Mouse (Mus musculus): ENCODE results near the gene Prss40. TPM values are rescaled to one million over a fixed set of nuclear protein-coding genes. Genes with fewer than 3 reads are reported as not detected.

Prss40 gene
- not detected for polyA plus RNA-seq (2021)

DNA sequence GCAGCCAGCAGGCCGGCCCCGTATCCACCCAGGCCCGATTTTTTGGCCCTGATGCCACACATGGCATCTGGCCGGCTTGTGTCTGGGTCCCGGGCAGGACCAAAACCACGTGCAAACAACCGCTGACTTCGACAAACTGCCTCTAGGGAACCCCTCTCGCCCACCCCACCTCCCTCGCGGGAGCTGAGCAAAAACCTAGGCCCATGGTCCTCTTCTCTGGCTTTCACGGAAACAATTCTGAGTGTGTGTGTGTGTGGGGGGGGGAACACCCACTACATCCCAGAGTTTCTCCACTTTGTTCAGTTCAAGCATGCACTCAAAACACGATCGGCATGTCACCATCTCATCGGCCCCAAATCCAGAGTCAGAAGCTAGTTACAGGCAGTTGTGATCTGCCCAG, at the start of gene Prss40:
Prss40 (minus strand) TSS at position 101 of the 400 bp plus-strand sequence.
- POLR2A ChIA-PET = no interaction called here
- no peak for TF ChIP-seq CTCF (IDR thresholded peaks at IDR 0.05)
- H3K27me3 ChIP-seq = peaks cover 10% of the 10 kb centered on the region
- CTCF ChIA-PET = no interaction called here
- no peak for DNase-seq (ENCODE audit: low read depth, low spot score)
- in situ Hi-C loops (cut with MboI; ENCODE audit: low pct_unique_long_range_greater_than_20kb) = no loop called here
- ATAC-seq = no peak

GRCm38 (mm10) chr1:34602363-34602762, 41.6 kb upstream of the Prss40 start:
- no peak for DNase-seq (ENCODE audit: low read depth, low spot score)
- in situ Hi-C loops (cut with MboI; ENCODE audit: low pct_unique_long_range_greater_than_20kb) = no loop called here
- ChIA-PET CTCF (no interaction called here), POLR2A (no interaction called here)
- peak; percentile 35 for ATAC-seq
- peaks cover 4% of the 10 kb centered on the region for H3K27me3 ChIP-seq
- TF ChIP-seq CTCF (IDR thresholded peaks at IDR 0.05) = peak; percentile 77

DNA sequence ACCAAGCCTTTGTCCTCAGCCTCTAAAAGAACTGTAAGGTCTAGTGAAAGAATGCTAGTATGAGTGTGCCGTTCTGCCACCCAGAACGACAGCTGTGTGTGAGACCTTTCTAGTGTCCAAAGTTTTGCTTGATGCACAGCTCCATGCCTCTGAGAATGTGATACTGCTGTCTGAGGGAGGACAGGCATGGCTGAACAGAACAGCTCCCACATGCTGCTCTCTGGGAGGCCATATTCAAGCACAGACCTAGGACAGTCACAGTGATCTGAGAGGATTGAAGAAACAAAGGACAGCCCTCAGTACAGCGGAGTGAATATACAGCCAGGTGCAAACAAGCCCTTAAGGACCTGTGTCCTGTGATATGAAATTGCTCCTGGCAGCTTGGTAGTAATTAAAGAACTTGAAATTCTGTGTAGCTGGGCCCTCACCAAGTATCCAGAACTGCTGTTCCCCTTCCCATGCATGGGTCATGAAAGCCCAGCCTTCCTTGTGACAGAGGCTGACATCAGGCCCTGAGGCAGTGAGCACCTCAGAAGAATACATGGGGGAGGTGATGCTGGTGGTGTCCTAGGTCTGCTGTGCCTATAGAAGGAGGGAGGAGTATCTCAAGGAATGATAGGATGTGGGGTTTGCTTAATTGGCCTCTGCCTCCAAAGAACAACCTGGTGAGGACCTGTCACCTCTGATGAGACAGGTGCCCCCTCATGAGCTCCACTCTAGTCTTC, 40.7 kb upstream of the Prss40 start:
- DNase-seq (ENCODE audit: low read depth, low spot score) = no peak
- no peaks in the 10 kb centered on the region for H3K27me3 ChIP-seq
- no peak for TF ChIP-seq CTCF (IDR thresholded peaks at IDR 0.05)
- ChIA-PET POLR2A (no interaction called here), CTCF (no interaction called here)
- no peak for ATAC-seq
- in situ Hi-C loops (cut with MboI; ENCODE audit: low pct_unique_long_range_greater_than_20kb) = no loop called here

DNA sequence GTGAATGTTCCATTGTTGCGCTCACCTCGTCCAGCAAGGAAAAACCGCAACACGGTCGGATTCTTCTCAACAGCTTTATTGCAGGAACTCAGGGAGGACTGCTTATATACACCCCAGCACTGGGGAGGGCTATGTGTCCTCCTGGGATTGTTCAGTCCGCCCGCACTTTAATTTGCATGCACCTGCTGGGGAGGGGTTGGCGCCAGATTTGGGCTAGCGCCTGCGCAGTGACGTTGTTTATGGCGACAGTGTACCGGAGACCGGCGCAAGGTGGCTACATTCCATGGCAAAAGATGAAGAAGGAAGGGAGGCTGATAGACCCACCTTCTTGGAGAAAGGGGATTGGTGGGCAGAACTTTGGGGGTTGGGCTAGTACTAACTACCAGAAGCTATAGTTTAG, 39.3 kb upstream of the Prss40 start:
- no peak for ATAC-seq
- POLR2A ChIA-PET = no interaction called here
- DNase-seq (ENCODE audit: low read depth, low spot score) = no peak
- in situ Hi-C loops (cut with MboI; ENCODE audit: low pct_unique_long_range_greater_than_20kb) = no loop called here
- CTCF ChIA-PET = no interaction called here
- no peak for TF ChIP-seq CTCF (IDR thresholded peaks at IDR 0.05)
- no peaks in the 10 kb centered on the region for H3K27me3 ChIP-seq

DNA sequence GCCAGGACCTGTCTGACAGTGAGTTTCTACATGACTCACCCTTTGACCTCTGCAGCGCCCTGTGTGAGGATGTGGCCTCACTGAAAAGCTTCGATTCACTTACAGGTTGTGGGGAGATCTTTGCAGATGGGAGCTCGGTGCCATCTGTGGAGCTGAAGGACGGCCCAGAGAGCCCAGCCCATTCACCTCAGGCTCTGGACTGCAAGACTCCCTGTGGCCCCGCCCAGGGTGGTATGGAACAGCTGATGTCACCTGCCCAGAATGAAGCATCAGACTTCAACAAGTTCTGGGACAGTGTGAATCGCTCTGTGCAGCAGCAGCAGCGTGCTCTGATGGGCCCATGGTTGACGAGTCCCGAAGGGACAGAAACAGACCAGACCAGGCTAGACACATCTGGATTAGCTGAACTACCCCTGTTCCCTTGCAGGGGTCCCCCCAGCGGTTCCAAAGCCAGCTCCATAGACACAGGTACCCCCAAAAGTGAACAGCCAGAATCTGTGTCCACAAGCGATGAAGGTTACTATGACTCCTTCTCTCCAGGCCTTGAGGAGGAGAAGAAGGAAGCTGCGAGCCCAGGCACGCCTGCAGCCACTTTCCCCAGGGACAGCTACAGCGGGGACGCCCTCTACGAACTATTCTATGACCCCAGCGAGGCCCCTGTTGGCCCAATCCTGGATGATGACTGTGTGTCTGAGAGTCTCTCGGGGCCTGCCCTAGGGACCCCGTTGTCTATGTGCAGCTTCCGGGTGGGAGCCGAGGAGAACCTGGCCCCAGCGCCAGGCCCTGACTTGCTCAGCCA, 26.8 kb upstream of the Prss40 start:
- TF ChIP-seq CTCF (IDR thresholded peaks at IDR 0.05) = no peak
- peaks cover 15% of the 10 kb centered on the region for H3K27me3 ChIP-seq
- ChIA-PET CTCF (no interaction called here), POLR2A (no interaction called here)
- in situ Hi-C loops (cut with MboI; ENCODE audit: low pct_unique_long_range_greater_than_20kb) = no loop called here
- DNase-seq (ENCODE audit: low read depth, low spot score) (no peak), ATAC-seq (no peak)

- in situ Hi-C loops (cut with MboI; ENCODE audit: low pct_unique_long_range_greater_than_20kb) = no loop called here
- CTCF ChIA-PET = no interaction called here
- H3K27me3 ChIP-seq = peaks cover 24% of the 10 kb centered on the region
- TF ChIP-seq CTCF (IDR thresholded peaks at IDR 0.05) = no peak
- ATAC-seq = no peak
- POLR2A ChIA-PET = interaction anchor here (0.5 kb wide), 1 partner anchor 1292 kb away, joined by 4 read pairs; no protein-coding TSS in a partner anchor
- no peak for DNase-seq (ENCODE audit: low read depth, low spot score)
Measured at GRCm38 (mm10) chr1:34584736-34585135, 24.0 kb upstream of the Prss40 start.

DNA sequence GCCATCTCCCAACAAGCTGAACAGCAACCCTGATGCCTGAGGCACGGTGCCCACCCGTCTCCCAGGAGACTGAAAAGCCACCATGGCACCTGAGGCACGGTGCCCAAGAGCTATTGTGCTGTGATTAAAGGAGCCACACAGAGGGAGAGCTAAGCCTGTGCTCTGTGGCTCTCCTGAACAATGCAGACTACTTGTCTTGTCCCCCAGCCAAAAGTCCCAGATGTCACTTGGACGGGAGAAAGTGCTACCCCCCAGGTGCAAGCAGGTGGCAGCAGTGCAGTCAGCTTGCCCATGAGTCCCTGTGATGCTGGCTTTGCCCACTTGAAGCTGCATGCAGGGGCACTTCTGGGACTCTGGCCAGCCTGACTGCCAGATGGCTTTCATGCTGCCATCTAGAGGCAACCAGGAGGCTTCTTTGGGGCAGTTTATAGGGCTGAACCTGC, 23.1 kb upstream of the Prss40 start:
- DNase-seq (ENCODE audit: low read depth, low spot score) (no peak), ATAC-seq (no peak)
- CTCF ChIA-PET = no interaction called here
- peaks cover 24% of the 10 kb centered on the region for H3K27me3 ChIP-seq
- POLR2A ChIA-PET = no interaction called here
- TF ChIP-seq CTCF (IDR thresholded peaks at IDR 0.05) = no peak
- in situ Hi-C loops (cut with MboI; ENCODE audit: low pct_unique_long_range_greater_than_20kb) = no loop called here

GRCm38 (mm10) chr1:34582218-34582617, 21.5 kb upstream of the Prss40 start:
- H3K27me3 ChIP-seq = peaks cover 24% of the 10 kb centered on the region
- POLR2A ChIA-PET = no interaction called here
- DNase-seq (ENCODE audit: low read depth, low spot score) = no peak
- TF ChIP-seq CTCF (IDR thresholded peaks at IDR 0.05) = no peak
- no peak for ATAC-seq
- in situ Hi-C loops (cut with MboI; ENCODE audit: low pct_unique_long_range_greater_than_20kb) = no loop called here
- CTCF ChIA-PET = no interaction called here

DNA sequence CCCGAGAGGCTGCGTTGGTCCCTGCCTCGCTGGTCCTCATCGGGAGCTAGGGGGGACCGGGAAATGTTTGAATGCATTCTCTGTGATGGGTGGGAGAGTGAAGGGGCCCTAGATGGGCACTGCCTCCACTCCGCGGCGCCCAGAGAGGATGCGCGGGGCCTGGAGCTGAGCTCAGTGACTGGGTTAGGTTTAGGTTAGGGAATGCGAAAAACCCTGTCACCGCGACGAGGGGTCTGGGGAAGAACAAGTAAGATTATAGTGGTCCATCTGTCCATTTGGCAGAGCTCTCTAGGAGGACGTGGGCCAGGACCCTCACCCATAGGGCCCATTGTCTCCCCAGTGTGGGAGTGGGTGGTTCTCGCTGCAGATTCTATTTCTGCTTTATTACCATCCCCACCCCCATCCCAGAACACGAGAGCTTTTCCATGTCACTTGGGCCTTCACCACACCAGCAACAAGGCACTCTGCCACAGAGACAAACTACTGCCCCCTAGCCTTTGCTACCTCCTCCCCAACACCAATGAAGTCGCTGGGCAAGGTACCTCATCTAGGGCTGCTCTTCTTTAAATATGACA, 19.1 kb upstream of the Prss40 start:
- in situ Hi-C loops (cut with MboI; ENCODE audit: low pct_unique_long_range_greater_than_20kb) = no loop called here
- ATAC-seq = no peak
- TF ChIP-seq CTCF (IDR thresholded peaks at IDR 0.05) = no peak
- CTCF ChIA-PET = no interaction called here
- peaks cover 39% of the 10 kb centered on the region for H3K27me3 ChIP-seq
- no peak for DNase-seq (ENCODE audit: low read depth, low spot score)
- POLR2A ChIA-PET = interaction anchor here (0.6 kb wide), 1 partner anchor 16 kb away, joined by 3 read pairs; no protein-coding TSS in a partner anchor

DNA sequence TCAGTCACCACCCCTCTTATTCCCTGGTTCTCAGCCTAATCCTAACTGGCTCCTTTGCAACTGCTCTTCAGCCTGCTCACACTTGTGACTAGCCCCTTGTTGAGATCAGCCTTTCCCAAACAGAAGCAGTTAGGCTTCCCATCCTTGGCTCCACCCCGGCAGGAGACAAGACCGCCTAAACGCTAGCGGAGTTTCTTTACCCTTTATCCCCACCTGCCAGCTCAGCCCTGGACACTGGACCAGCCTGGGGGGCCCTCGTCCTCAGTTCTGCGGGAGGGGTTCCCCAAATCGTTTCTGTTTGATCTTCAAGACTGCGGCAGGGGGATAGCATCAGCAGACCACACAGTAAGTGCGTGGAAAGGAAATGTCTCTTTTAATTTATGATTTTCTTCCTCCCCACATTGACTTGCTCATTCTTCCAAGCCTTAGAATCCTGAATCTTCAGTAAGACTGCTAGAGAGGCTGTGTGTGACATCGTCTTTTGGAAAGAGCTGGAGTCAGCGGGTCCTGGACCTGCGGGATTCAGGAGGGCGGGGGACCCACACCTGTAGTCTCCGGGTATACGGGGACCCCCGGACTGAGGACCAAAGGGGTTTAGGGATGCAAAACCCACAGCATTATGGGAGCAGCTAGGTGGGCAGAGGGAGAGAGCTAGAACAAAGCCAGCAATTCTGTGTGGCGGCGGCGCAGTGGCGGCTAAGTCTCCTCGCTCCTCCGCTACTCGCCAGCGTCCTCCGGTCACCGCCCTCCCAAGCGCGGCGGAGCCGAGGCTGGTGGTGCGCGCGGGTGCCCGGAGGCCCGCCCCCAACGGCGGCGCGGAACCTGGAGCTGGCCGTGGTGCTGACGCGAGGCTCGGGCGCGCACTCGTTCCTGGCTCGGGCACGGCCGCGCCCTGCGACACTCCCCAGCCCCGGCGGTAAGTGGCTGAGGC, 18.4 kb upstream of the Prss40 start, which contains the start of gene Amer3:
Amer3 (plus strand) TSS at position 807 of the 931 bp plus-strand sequence.
- POLR2A ChIA-PET = interaction anchor here (0.6 kb wide), 1 partner anchor 15 kb away, joined by 3 read pairs; no protein-coding TSS in a partner anchor
- ATAC-seq (peak; percentile 54), DNase-seq (ENCODE audit: low read depth, low spot score) (no peak)
- CTCF ChIA-PET = no interaction called here
- no peak for TF ChIP-seq CTCF (IDR thresholded peaks at IDR 0.05)
- in situ Hi-C loops (cut with MboI; ENCODE audit: low pct_unique_long_range_greater_than_20kb) = no loop called here
- H3K27me3 ChIP-seq = peaks cover 39% of the 10 kb centered on the region
